Comparison of ENCODE assay signal across 9 mouse cellular contexts in the genomic region with DNA sequence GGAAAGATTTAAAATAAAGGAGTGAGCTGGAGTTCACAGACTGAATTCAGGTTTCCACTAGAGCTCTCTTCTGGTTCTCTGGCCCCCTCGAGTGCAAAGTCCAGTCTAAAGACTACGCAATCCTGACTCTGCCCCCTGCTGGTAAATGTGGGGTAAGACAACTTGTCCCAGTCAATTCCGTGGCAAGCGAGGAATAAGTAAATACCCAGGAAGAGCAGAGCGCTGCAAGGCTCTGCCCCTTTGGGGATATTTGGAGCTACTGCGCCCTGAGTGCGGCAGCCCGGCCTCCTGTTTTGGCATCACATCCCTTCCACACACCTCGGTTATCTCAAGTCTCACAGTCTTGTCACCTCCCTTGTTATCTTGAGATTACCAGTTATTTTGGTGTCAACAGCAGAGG. TPM values are rescaled to one million over a fixed set of nuclear protein-coding genes. Genes with fewer than 3 reads are reported as not detected.
A peak's percentile ranks its signal among the peaks of the same experiment; 100 is the strongest.
DNase-seq lines count a peak whose midpoint lies in the region; ATAC-seq and TF ChIP-seq lines count a peak whose summit lies in the region.
"Had no signal": no experiment of that assay in that cellular context is flagged by ENCODE, and none has a peak within 500 bp of the region (broad histone marks: within the 10 kb centered on the region; RNA-seq: fewer than 3 reads in every experiment).

No protein-coding gene starts in this region.

- no peak overlapping the region for H3K27ac ChIP-seq in cerebellum, adult 2 months (ENCODE audit: insufficient read depth, low read length)
- no peak overlapping the region for H3K27ac ChIP-seq in spleen, adult 2 months (ENCODE audit: insufficient read depth, low read length)
- H3K27ac ChIP-seq in liver, embryonic 13.5 days = no peak overlapping the region

- H3K27me3 ChIP-seq in cerebellum, adult 2 months (ENCODE audit: control insufficient read depth, insufficient read depth, low read length) = no peaks in the 10 kb centered on the region
- H3K27me3 ChIP-seq in spleen, adult 2 months (ENCODE audit: control insufficient read depth, insufficient read depth, low read length) = 0 out of 2 replicates have a peak, but pooled peaks cover 3% of the 10 kb centered on the region
- no peaks in the 10 kb centered on the region for H3K27me3 ChIP-seq in liver, embryonic 13.5 days

- H3K9ac ChIP-seq in liver, embryonic 13.5 days = no peak overlapping the region

- WGBS in cerebellum, adult 2 months = 5% methylated on average over 9 of the region's 9 CpGs
- 14% methylated on average over 9 of the region's 9 CpGs for WGBS in spleen, adult 2 months
- 2% methylated on average over 9 of the region's 9 CpGs for WGBS in liver, embryonic 13.5 days (ENCODE audit: insufficient replicate concordance)

- H3K36me3 ChIP-seq in spleen, adult 2 months (ENCODE audit: control insufficient read depth, insufficient read depth, low read length) = no peaks in the 10 kb centered on the region
- H3K36me3 ChIP-seq in liver, embryonic 13.5 days = no peaks in the 10 kb centered on the region

- no peaks in the 10 kb centered on the region for H3K4me1 ChIP-seq in cerebellum, adult 2 months (ENCODE audit: control insufficient read depth, insufficient read depth, low read length)
- H3K4me1 ChIP-seq in spleen, adult 2 months (ENCODE audit: control insufficient read depth, insufficient read depth, insufficient read length) = no peaks in the 10 kb centered on the region
- peaks cover 4% of the 10 kb centered on the region; the same call in 1 of the 2 replicates for H3K4me1 ChIP-seq in liver, embryonic 13.5 days (replicated peaks)

- TF ChIP-seq CTCF in cerebellum, adult 2 months (IDR thresholded peaks at IDR 0.05; ENCODE audit: borderline replicate concordance, insufficient read depth, low read depth, low read length) = peak; percentile 60; the same call in 1 of the 2 replicates
- TF ChIP-seq CTCF in spleen, adult 2 months (IDR thresholded peaks at IDR 0.05; ENCODE audit: extremely low read depth, insufficient read depth, insufficient read length, insufficient replicate concordance) = peak; percentile 45; the same call in 1 of the 2 replicates

- no peak overlapping the region for H3K4me2 ChIP-seq in liver, embryonic 13.5 days

- peak; percentile 30; the same call in 1 of the 2 replicates for ATAC-seq in erythroid progenitor cell, adult 5-6 weeks (replicated peaks; ENCODE audit: low FRiP score, poor library complexity, severe bottlenecking)
- peak; percentile 58; the same call in 1 of the 2 replicates for ATAC-seq in liver, embryonic 13.5 days (ENCODE audit: low read depth)

- DNase-seq in cerebellum, adult 2 months = no peak
- DNase-seq in cerebellum, adult 11-12 months = no peak
- DNase-seq in spleen, adult 2 months (ENCODE audit: low read depth in 1 of 2, low spot score in 2 of 2) = no peak
- no peak for DNase-seq in spleen, postnatal 36 days (ENCODE audit: low spot score in 2 of 2)
- DNase-seq in liver, embryonic 13.5 days = peak; percentile 2
- peak; percentile 9 for DNase-seq in telencephalon, adult 2 months (ENCODE audit: low read depth, low spot score)
- no peak for DNase-seq in frontal cortex, postnatal 25 days (ENCODE audit: low spot score in 2 of 2)

- no peak for TF ChIP-seq POLR2A in cerebellum, adult 2 months (IDR thresholded peaks at IDR 0.05; ENCODE audit: borderline replicate concordance, insufficient read depth, low read length)
- TF ChIP-seq POLR2A in spleen, adult 2 months (IDR thresholded peaks at IDR 0.05; ENCODE audit: low read depth, low read length) = no peak

- H3K4me3 ChIP-seq in cerebellum, adult 2 months (replicated peaks; ENCODE audit: insufficient read depth, low read depth, low read length) = no peak overlapping the region
- no peak overlapping the region for H3K4me3 ChIP-seq in spleen, adult 2 months (ENCODE audit: extremely low read depth, insufficient read depth, insufficient read length)
- H3K4me3 ChIP-seq in liver, embryonic 13.5 days (replicated peaks) = no peak overlapping the region

- H3K9me3 ChIP-seq in liver, embryonic 13.5 days (replicated peaks) = no peaks in the 10 kb centered on the region

RNA-seq across cellular contexts. Expression of a gene that starts 24.6 kb away (rescaled TPM):
- 1.3 and 1.6 TPM in 2 replicates for polyA plus RNA-seq in cerebellum, adult 2 months (2012; rRNA removed)
- polyA plus RNA-seq in spleen, adult 2 months (2012; rRNA removed) = 0.40 and 0.55 TPM in 2 replicates
- total RNA-seq in erythroid progenitor cell, adult 5-6 weeks (2015; ENCODE audit: low replicate concordance) = not detected in 2 replicates
- total RNA-seq in erythroid progenitor cell, adult 5-6 weeks (2017; ENCODE audit: low replicate concordance) = not detected in 2 replicates
- polyA plus RNA-seq in liver, embryonic 13.5 days (2015; fragmentation: Nextera tagmentation; extraction: Ambion mirVana) = 0.94 and 1.4 TPM in 2 replicates
- total RNA-seq: left cerebral cortex, postnatal 14 days had no signal

RNA-seq across cellular contexts. Expression of a gene that starts 54.0 kb away (rescaled TPM):
- 5.4 and 6.0 TPM in 2 replicates for polyA plus RNA-seq in cerebellum, adult 2 months (2012; rRNA removed)
- 2.0 and 2.2 TPM in 2 replicates for polyA plus RNA-seq in spleen, adult 2 months (2012; rRNA removed)
- total RNA-seq in erythroid progenitor cell, adult 5-6 weeks (2015; ENCODE audit: low replicate concordance) = not detected in 2 replicates
- total RNA-seq in erythroid progenitor cell, adult 5-6 weeks (2017; ENCODE audit: low replicate concordance) = not detected in 2 replicates
- 0.30 and 0.35 TPM in 2 replicates for polyA plus RNA-seq in liver, embryonic 13.5 days (2015; fragmentation: Nextera tagmentation; extraction: Ambion mirVana)

Comparison
In these comparisons a context has a peak if more than half of its experiments do, and no peak if none do; other contexts are left out.
1. DNase-seq: peak in liver, embryonic 13.5 days (single experiment) and telencephalon, adult 2 months (single experiment); none in cerebellum, adult 2 months (0 of 2), cerebellum, adult 11-12 months (single experiment), spleen, adult 2 months (0 of 2), spleen, postnatal 36 days (0 of 2) and frontal cortex, postnatal 25 days (0 of 2).